Mouse (Mus musculus): ENCODE results near the gene Csnk1d. TPM values are rescaled to one million over a fixed set of nuclear protein-coding genes. Genes with fewer than 3 reads are reported as not detected.

The Csnk1d gene
- total RNA-seq, 2 experiments from 2014 or later, result 84.4 to 91.9 TPM

GRCm38 (mm10) chr11:120984448-120985330, 6.4 kb downstream of the Csnk1d start:
- no peak for DNase-seq

- no peak for DNase-seq
Observed at GRCm38 (mm10) chr11:120982459-120982858, 8.7 kb downstream of the Csnk1d start.

GRCm38 (mm10) chr11:120981661-120982060, 9.5 kb downstream of the Csnk1d start:
- no peak for DNase-seq

- DNase-seq, result peak; percentile 59
Observed at GRCm38 (mm10) chr11:120980427-120981035, 10.6 kb downstream of the Csnk1d start.

GRCm38 (mm10) chr11:120979711-120980426, 11.3 kb downstream of the Csnk1d start:
- DNase-seq, result no peak

- DNase-seq, result no peak
Observed at GRCm38 (mm10) chr11:120973318-120973717, 17.8 kb downstream of the Csnk1d start.

- DNase-seq, result no peak
Observed at GRCm38 (mm10) chr11:120971237-120971636, 19.9 kb downstream of the Csnk1d start.

GRCm38 (mm10) chr11:120969742-120970141, 21.4 kb downstream of the Csnk1d start:
- no peak for DNase-seq

- no peak for DNase-seq
Observed at GRCm38 (mm10) chr11:120965587-120965986, 25.5 kb downstream of the Csnk1d start.

GRCm38 (mm10) chr11:120964195-120965157, 26.7 kb downstream of the Csnk1d start:
- DNase-seq, result no peak

- no peak for DNase-seq
Observed at GRCm38 (mm10) chr11:120962909-120963308, 28.2 kb downstream of the Csnk1d start.

- DNase-seq, result no peak
Observed at GRCm38 (mm10) chr11:120962050-120962771, 28.9 kb downstream of the Csnk1d start.

- DNase-seq, result no peak
Observed at GRCm38 (mm10) chr11:120961594-120961993, 29.5 kb downstream of the Csnk1d start.

- DNase-seq, result no peak
Observed at GRCm38 (mm10) chr11:120960248-120960647, 30.9 kb downstream of the Csnk1d start.

- no peak for DNase-seq
Observed at GRCm38 (mm10) chr11:120959564-120959963, 31.6 kb downstream of the Csnk1d start.

- DNase-seq, result no peak
Observed at GRCm38 (mm10) chr11:120959066-120959465, 32.1 kb downstream of the Csnk1d start.

GRCm38 (mm10) chr11:120957731-120958257, 33.3 kb downstream of the Csnk1d start:
- DNase-seq, result no peak

- DNase-seq, result no peak
Observed at GRCm38 (mm10) chr11:120957052-120957451, 34.1 kb downstream of the Csnk1d start.

- no peak for DNase-seq
Observed at GRCm38 (mm10) chr11:120955701-120956100, 35.4 kb downstream of the Csnk1d start.

GRCm38 (mm10) chr11:120954936-120955335, 36.2 kb downstream of the Csnk1d start:
- DNase-seq, result no peak
